Mouse (Mus musculus) heart, postnatal 0 days (tissue): ENCODE measurements at regions not wholly inside any gene's neighbourhood (a gene's known extent, or its start where the extent isn't known, plus 50 kb on each side); places are given as distances from the start of the nearest gene placed in this dataset. TPM values are rescaled to one million over a fixed set of nuclear protein-coding genes. Genes with fewer than 3 reads are reported as not detected.
"Not testable (repeated sequence)": the region's sequence is repeated elsewhere in the genome, so short reads cannot be mapped to it uniquely, and the experiment has no call there.

Source experiments
- ATAC-seq: fragments of 200-750 bp; cut with Nextera tagmentation; 2 replicates; pipeline ENCODE4 v1.8.0; 2017; ENCODE audit warnings: low read depth, moderate number of reproducible peaks, moderate library complexity; ENCODE audit not compliant: insufficient read depth
- DNase-seq: peaks from one replicate; pipeline ENCODE4 v3.0.0-alpha.2; 2016; ENCODE audit warnings: low spot score
- H3K27ac ChIP-seq: fragments of 300-500 bp; sonication (generic); 2 replicates; pipeline ENCODE4 v1.5.1; 2014; ENCODE audit warnings: low read depth, mild to moderate bottlenecking
- H3K27me3 ChIP-seq: fragments of 300-500 bp; sonication (generic); 2 replicates; pipeline ENCODE4 v1.6.1; 2014; ENCODE audit warnings: low read length, mixed read lengths; ENCODE audit not compliant: control insufficient read depth, insufficient read depth
- H3K36me3 ChIP-seq: fragments of 300-500 bp; sonication (generic); replicated peaks from 2 replicates; pipeline ENCODE4 v1.6.1; 2014; ENCODE audit warnings: low read length, mixed read lengths; ENCODE audit not compliant: control insufficient read depth, insufficient read depth
- H3K4me1 ChIP-seq: fragments of 300-500 bp; sonication (generic); 2 replicates; pipeline ENCODE4 v1.6.1; 2014; ENCODE audit warnings: antibody characterized with exemption; ENCODE audit not compliant: control insufficient read depth, insufficient read depth
- H3K4me2 ChIP-seq: fragments of 300-500 bp; sonication (generic); 2 replicates; pipeline ENCODE4 v1.6.1; 2014; ENCODE audit warnings: low read depth, mild to moderate bottlenecking, low read length, moderate library complexity
- H3K4me3 ChIP-seq: fragments of 300-500 bp; sonication (generic); 2 replicates; pipeline ENCODE4 v1.5.1; 2014; ENCODE audit warnings: low read depth, low read length
- H3K9ac ChIP-seq: fragments of 300-500 bp; sonication (generic); replicated peaks from 2 replicates; pipeline ENCODE4 v1.6.1; 2014; ENCODE audit warnings: low read depth, low read length, mixed read lengths
- H3K9me3 ChIP-seq: fragments of 300-500 bp; sonication (generic); replicated peaks from 2 replicates; pipeline ENCODE4 v1.6.1; 2016; ENCODE audit warnings: low read length; ENCODE audit not compliant: control insufficient read depth
- WGBS: fragments of 180-500 bp; shearing (Covaris S2); extraction: QIAGEN DNeasy Blood & Tissue Kit; methylation state at CpG from one replicate; pipeline ENCODE4 v1.1.7; 2014; 5-methylcytosine and 5-hydroxymethylcytosine counted together
- microRNA-seq: library from miRNA; unstranded; fragments of <30 nt; microRNA quantifications from one replicate; pipeline ENCODE4, GENCODE M21; 2016

DNA sequence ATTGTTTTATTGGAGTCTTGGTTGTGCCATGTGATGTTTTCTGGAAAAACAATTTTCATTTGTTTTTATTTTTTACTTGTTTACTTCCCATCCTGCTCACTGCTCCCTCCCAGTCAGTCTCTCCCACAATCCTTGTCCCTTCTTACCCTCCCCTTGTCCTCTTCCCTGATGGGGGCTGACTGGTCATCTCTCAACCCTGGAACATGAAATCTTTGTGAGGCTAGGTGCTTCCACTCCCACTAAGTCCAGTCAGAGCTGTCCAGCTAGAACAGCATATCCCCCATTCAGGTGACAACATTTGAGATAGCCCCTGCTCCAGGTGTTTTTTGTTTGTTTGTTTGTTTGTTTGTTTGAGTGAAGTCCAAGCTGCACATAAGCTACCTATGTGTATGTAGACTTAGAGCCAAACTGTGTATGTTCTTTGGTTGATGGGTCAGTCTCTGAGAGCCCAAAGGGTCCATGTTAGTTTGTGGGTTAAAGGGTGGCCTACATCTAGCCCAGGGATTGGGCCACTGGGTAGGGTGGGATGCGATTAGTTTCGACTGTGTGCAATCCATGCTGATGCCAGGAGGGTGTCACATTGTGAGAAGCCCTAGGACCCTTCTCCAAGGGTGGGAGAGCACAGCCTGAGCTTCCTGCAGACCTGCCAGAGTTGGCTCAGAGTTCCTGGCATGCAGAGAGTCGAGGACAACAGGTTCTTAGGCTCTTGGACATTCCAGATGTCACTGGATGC, 100.9 kb upstream of the Myo9b start:
- peak; percentile 33; the same call in 1 of the 2 replicates for ATAC-seq
- H3K9me3 ChIP-seq, H3K4me3 ChIP-seq, H3K9ac ChIP-seq, H3K4me1 ChIP-seq, H3K27me3 ChIP-seq, H3K27ac ChIP-seq, H3K4me2 ChIP-seq, H3K36me3 ChIP-seq, DNase-seq: not testable (repeated sequence)
- 44% methylated on average over 3 of the region's 3 CpGs for WGBS

DNA sequence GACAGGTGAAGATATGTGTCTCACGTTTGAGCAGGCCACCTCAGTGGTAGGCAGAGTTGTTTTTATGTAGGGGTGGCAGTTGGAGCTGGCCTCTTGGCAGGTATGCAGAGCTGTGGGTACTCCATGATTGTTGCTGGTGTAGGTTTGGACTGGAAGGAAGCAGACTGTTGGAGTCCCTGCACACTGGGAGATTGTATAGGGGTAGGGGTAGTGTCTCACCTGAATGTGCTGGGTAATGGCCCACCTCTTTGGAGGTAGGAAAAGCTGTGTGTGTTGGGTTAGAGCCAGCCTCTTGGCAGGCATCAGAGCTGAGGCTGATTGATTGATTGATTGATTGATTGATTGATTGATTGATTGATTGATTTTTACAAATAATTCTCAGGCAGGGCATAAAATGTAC, 79.6 kb upstream of the Myo9b start:
- H3K27ac ChIP-seq, H3K9ac ChIP-seq, ATAC-seq, H3K4me2 ChIP-seq, H3K9me3 ChIP-seq, H3K27me3 ChIP-seq, H3K4me1 ChIP-seq, H3K4me3 ChIP-seq, DNase-seq, H3K36me3 ChIP-seq: not testable (repeated sequence)
- WGBS: 53% methylated on average over 1 of the region's 1 CpGs

DNA sequence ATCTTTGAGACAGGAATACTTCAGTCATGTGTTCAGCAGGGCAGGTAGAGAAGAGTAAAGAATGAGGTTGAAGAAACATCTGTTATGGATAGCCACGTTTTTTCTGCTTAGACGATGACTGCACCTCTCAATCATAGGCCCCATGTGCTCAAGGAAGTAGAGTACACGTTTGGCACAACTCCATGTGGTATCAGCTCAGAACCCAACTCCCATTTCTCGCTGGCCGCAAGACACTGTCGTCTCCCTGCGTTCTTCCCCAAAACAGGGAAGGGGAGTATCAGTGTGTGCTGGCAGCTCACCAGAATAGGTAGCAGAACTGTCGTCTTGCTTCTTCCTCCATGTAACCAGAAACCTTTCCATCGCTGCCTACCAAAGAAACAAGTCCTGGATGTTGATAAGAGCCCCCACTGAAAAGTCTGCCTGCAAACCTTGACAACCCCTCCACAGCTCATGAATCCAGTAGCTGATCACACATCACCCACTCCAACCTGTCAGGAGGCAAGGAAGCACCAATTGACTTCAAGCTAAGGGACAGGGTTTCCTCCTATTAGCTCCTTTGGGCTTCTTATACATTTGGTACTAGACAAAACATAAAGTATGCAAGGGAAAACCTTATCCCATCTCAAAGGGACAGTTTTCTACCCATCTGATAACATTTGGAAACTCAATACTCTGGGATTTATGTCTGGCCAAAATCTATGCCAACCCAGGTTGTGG, 77.3 kb upstream of the Myo9b start:
- not testable (repeated sequence) for DNase-seq, H3K4me1 ChIP-seq, H3K36me3 ChIP-seq, H3K27me3 ChIP-seq, H3K4me3 ChIP-seq, H3K4me2 ChIP-seq, H3K9me3 ChIP-seq, H3K9ac ChIP-seq, H3K27ac ChIP-seq
- ATAC-seq: 0 out of 2 replicates have a peak, but pooled peaks have one; percentile 39
- WGBS: 56% methylated on average over 9 of the region's 9 CpGs

Small RNA genes in the stretch of these regions (microRNA-seq; reads per million reads assigned to microRNA genes)
- not detected for gene Gm27628
